Mouse (Mus musculus) hindbrain, embryonic 13.5 days (tissue): ENCODE results near the gene Bcas3. TPM values are rescaled to one million over a fixed set of nuclear protein-coding genes. Genes with fewer than 3 reads are reported as not detected.

Source experiments
- ATAC-seq: fragments of 200-750 bp; cut with Nextera tagmentation; 2 replicates; pipeline ENCODE4 v1.8.0; 2017; ENCODE audit warnings: moderate TSS enrichment; ENCODE audit not compliant: low FRiP score
- H3K27ac ChIP-seq: fragments of 300-500 bp; sonication (generic); 2 replicates; pipeline ENCODE4 v1.5.1; 2015; ENCODE audit warnings: inconsistent platforms, mild to moderate bottlenecking, moderate library complexity
- H3K27me3 ChIP-seq: fragments of 300-500 bp; sonication (generic); 2 replicates; pipeline ENCODE4 v1.6.1; 2015; ENCODE audit warnings: mild to moderate bottlenecking, inconsistent platforms
- H3K36me3 ChIP-seq: fragments of 300-500 bp; sonication (generic); 2 replicates; pipeline ENCODE4 v1.6.1; 2015; ENCODE audit warnings: mild to moderate bottlenecking, inconsistent platforms
- H3K4me1 ChIP-seq: fragments of 300-500 bp; sonication (generic); replicated peaks from 2 replicates; pipeline ENCODE4 v1.6.1; 2015; ENCODE audit warnings: inconsistent platforms
- H3K4me2 ChIP-seq: fragments of 300-500 bp; sonication (generic); 2 replicates; pipeline ENCODE4 v1.6.1; 2015; ENCODE audit warnings: inconsistent platforms, mild to moderate bottlenecking, moderate library complexity
- H3K4me3 ChIP-seq: fragments of 300-500 bp; sonication (generic); 2 replicates; pipeline ENCODE4 v1.5.1; 2015; ENCODE audit warnings: mild to moderate bottlenecking, inconsistent platforms
- H3K9ac ChIP-seq: fragments of 300-500 bp; sonication (generic); 2 replicates; pipeline ENCODE4 v1.6.1; 2015; ENCODE audit warnings: mild to moderate bottlenecking, inconsistent platforms
- H3K9me3 ChIP-seq: fragments of 300-500 bp; sonication (generic); 2 replicates; pipeline ENCODE4 v1.6.1; 2016; ENCODE audit warnings: inconsistent platforms
- WGBS: fragments of 180-500 bp; shearing (Covaris S2); methylation state at CpG from one replicate; pipeline ENCODE4 v1.1.7; 2015; 5-methylcytosine and 5-hydroxymethylcytosine counted together
- polyA plus RNA-seq: library from polyadenylated mRNA; unstranded; fragments of >200 nt; fragmentation: Nextera tagmentation; extraction: Ambion mirVana; gene quantifications from 2 replicates; pipeline ENCODE4 v1.2.1, GENCODE M21; 2015

The Bcas3 gene
- polyA plus RNA-seq, 1 experiment from 2014 or later: 34.0 TPM

GRCm38 (mm10) chr11:85672881-85673475 lies 320.0 kb downstream of the Bcas3 start:
- 0 out of 2 replicates have a peak, but pooled peaks cover 3% of the 10 kb centered on the region for H3K27me3 ChIP-seq
- no peak overlapping the region for H3K4me3 ChIP-seq
- WGBS: 82% methylated on average over 10 of the region's 10 CpGs
- peaks cover 29% of the 10 kb centered on the region for H3K4me1 ChIP-seq
- H3K9ac ChIP-seq: no peak overlapping the region
- H3K4me2 ChIP-seq: no peak overlapping the region
- H3K9me3 ChIP-seq: no peaks in the 10 kb centered on the region
- H3K27ac ChIP-seq: no peak overlapping the region
- no peak for ATAC-seq
- no peaks in the 10 kb centered on the region for H3K36me3 ChIP-seq

- Histone ChIP-seq H3K9me3 (no peaks in the 10 kb centered on the region), H3K36me3 (no peaks in the 10 kb centered on the region), H3K27me3 (no peaks in the 10 kb centered on the region), H3K9ac (no peak overlapping the region), H3K27ac (no peak overlapping the region), H3K4me1 (peaks cover 32% of the 10 kb centered on the region), H3K4me2 (no peak overlapping the region), H3K4me3 (no peak overlapping the region)
- WGBS: 28% methylated on average over 4 of the region's 4 CpGs
- no peak for ATAC-seq
These were observed 322.3 kb downstream of the Bcas3 start for GRCm38 (mm10) chr11:85675244-85675643.

- Histone ChIP-seq H3K9me3 (no peaks in the 10 kb centered on the region), H3K9ac (no peak overlapping the region), H3K4me2 (no peak overlapping the region), H3K4me3 (no peak overlapping the region), H3K27ac (no peak overlapping the region), H3K36me3 (no peaks in the 10 kb centered on the region), H3K4me1 (peaks cover 32% of the 10 kb centered on the region), H3K27me3 (no peaks in the 10 kb centered on the region)
- 66% methylated on average over 10 of the region's 10 CpGs for WGBS
- ATAC-seq: no peak
These were observed 323.5 kb downstream of the Bcas3 start for GRCm38 (mm10) chr11:85676357-85677004.

- no peak overlapping the region for H3K9ac ChIP-seq
- no peak for ATAC-seq
- H3K4me1 ChIP-seq: peaks cover 32% of the 10 kb centered on the region
- 0 out of 2 replicates have a peak overlapping the region, but pooled peaks have one; percentile 10 for H3K27ac ChIP-seq
- no peaks in the 10 kb centered on the region for H3K36me3 ChIP-seq
- no peaks in the 10 kb centered on the region for H3K9me3 ChIP-seq
- H3K4me2 ChIP-seq: no peak overlapping the region
- WGBS: 29% methylated on average over 5 of the region's 5 CpGs
- no peaks in the 10 kb centered on the region for H3K27me3 ChIP-seq
- H3K4me3 ChIP-seq: no peak overlapping the region
These were observed 325.7 kb downstream of the Bcas3 start for GRCm38 (mm10) chr11:85678666-85679065.

GRCm38 (mm10) chr11:85681580-85682419 lies 328.8 kb downstream of the Bcas3 start:
- no peak overlapping the region for H3K9ac ChIP-seq
- peaks cover 18% of the 10 kb centered on the region for H3K4me1 ChIP-seq
- WGBS: 86% methylated on average over 11 of the region's 11 CpGs

GRCm38 (mm10) chr11:85684981-85685380 lies 332.0 kb downstream of the Bcas3 start:
- Histone ChIP-seq H3K27ac (no peak overlapping the region), H3K27me3 (no peaks in the 10 kb centered on the region), H3K4me2 (no peak overlapping the region), H3K4me1 (0 out of 2 replicates have a peak, but pooled peaks cover 5% of the 10 kb centered on the region), H3K9ac (no peak overlapping the region), H3K4me3 (no peak overlapping the region), H3K9me3 (no peaks in the 10 kb centered on the region), H3K36me3 (no peaks in the 10 kb centered on the region)
- ATAC-seq: no peak
- 89% methylated on average over 2 of the region's 2 CpGs for WGBS

More at GRCm38 (mm10) chr11:85681580-85682419, 328.8 kb downstream of the Bcas3 start:
- Histone ChIP-seq H3K27ac (no peak overlapping the region), H3K9me3 (no peaks in the 10 kb centered on the region), H3K4me2 (no peak overlapping the region), H3K36me3 (no peaks in the 10 kb centered on the region), H3K4me3 (no peak overlapping the region), H3K27me3 (no peaks in the 10 kb centered on the region)
- no peak for ATAC-seq

GRCm38 (mm10) chr11:85687816-85688439 lies 335.0 kb downstream of the Bcas3 start:
- Histone ChIP-seq H3K9me3 (no peaks in the 10 kb centered on the region), H3K27me3 (no peaks in the 10 kb centered on the region), H3K4me2 (no peak overlapping the region), H3K9ac (no peak overlapping the region), H3K4me1 (0 out of 2 replicates have a peak, but pooled peaks cover 5% of the 10 kb centered on the region), H3K4me3 (no peak overlapping the region), H3K36me3 (no peaks in the 10 kb centered on the region), H3K27ac (no peak overlapping the region)
- 44% methylated on average over 8 of the region's 8 CpGs for WGBS
- ATAC-seq: no peak

GRCm38 (mm10) chr11:85688440-85688838 lies 335.5 kb downstream of the Bcas3 start:
- no peak overlapping the region for H3K9ac ChIP-seq
- 0 out of 2 replicates have a peak, but pooled peaks cover 8% of the 10 kb centered on the region for H3K4me1 ChIP-seq
- 78% methylated on average over 6 of the region's 6 CpGs for WGBS
- no peak overlapping the region for H3K27ac ChIP-seq
- H3K9me3 ChIP-seq: no peaks in the 10 kb centered on the region
- no peaks in the 10 kb centered on the region for H3K36me3 ChIP-seq
- H3K4me3 ChIP-seq: no peak overlapping the region
- no peak for ATAC-seq
- no peak overlapping the region for H3K4me2 ChIP-seq
- H3K27me3 ChIP-seq: no peaks in the 10 kb centered on the region

- no peak overlapping the region for H3K4me3 ChIP-seq
- no peak overlapping the region for H3K4me2 ChIP-seq
- H3K27me3 ChIP-seq: no peaks in the 10 kb centered on the region
- H3K9me3 ChIP-seq: no peaks in the 10 kb centered on the region
- no peak for ATAC-seq
- 90% methylated on average over 5 of the region's 5 CpGs for WGBS
- no peaks in the 10 kb centered on the region for H3K36me3 ChIP-seq
- 0 out of 2 replicates have a peak, but pooled peaks cover 8% of the 10 kb centered on the region for H3K4me1 ChIP-seq
- no peak overlapping the region for H3K27ac ChIP-seq
- H3K9ac ChIP-seq: no peak overlapping the region
These were observed 336.3 kb downstream of the Bcas3 start for GRCm38 (mm10) chr11:85689226-85689625.

GRCm38 (mm10) chr11:85691285-85691684 lies 338.3 kb downstream of the Bcas3 start:
- 52% methylated on average over 5 of the region's 5 CpGs for WGBS

GRCm38 (mm10) chr11:85695614-85696263 lies 342.8 kb downstream of the Bcas3 start:
- WGBS: 64% methylated on average over 16 of the region's 16 CpGs
- no peak overlapping the region for H3K27ac ChIP-seq
- peaks cover 28% of the 10 kb centered on the region; the same call in 1 of the 2 replicates for H3K4me1 ChIP-seq
- no peaks in the 10 kb centered on the region for H3K36me3 ChIP-seq
- no peak overlapping the region for H3K4me2 ChIP-seq
- H3K27me3 ChIP-seq: no peaks in the 10 kb centered on the region
- no peak overlapping the region for H3K4me3 ChIP-seq
- H3K9me3 ChIP-seq: no peaks in the 10 kb centered on the region
- ATAC-seq: no peak
- H3K9ac ChIP-seq: no peak overlapping the region

More at GRCm38 (mm10) chr11:85691285-85691684, 338.3 kb downstream of the Bcas3 start:
- H3K9ac ChIP-seq: no peak overlapping the region
- H3K36me3 ChIP-seq: no peaks in the 10 kb centered on the region
- H3K4me1 ChIP-seq: peaks cover 18% of the 10 kb centered on the region; the same call in 1 of the 2 replicates
- no peak overlapping the region for H3K4me3 ChIP-seq
- H3K27ac ChIP-seq: no peak overlapping the region
- no peaks in the 10 kb centered on the region for H3K27me3 ChIP-seq
- no peak overlapping the region for H3K4me2 ChIP-seq
- ATAC-seq: no peak
- H3K9me3 ChIP-seq: no peaks in the 10 kb centered on the region
